Mouse (Mus musculus) CH12.LX (cell line): ENCODE data around the gene Rbp4.

Experiments
- BHLHE40 ChIP-seq: IDR thresholded peaks from 2 replicates; pipeline ENCODE4 v1.6.1; 2011; ENCODE audit warnings: mild to moderate bottlenecking, low read depth, low read length, improper control_type of control experiment
- CTCF ChIP-seq, 2 experiments: IDR thresholded peaks in 1 of 2; conservative IDR thresholded peaks in 1 of 2; 2 replicates each; pipeline ENCODE4 v1.5.1; 2011 to 2012; ENCODE audit warnings: low read depth in 2 of 2, low read length in 2 of 2, improper control_type of control experiment in 1 of 2, inconsistent platforms in 1 of 2, mild to moderate bottlenecking in 1 of 2, moderate library complexity in 1 of 2
- EP300 ChIP-seq: IDR thresholded peaks from 2 replicates; pipeline ENCODE4 v1.6.1; 2011; ENCODE audit warnings: low read length, improper control_type of control experiment
- JUN ChIP-seq: IDR thresholded peaks from 2 replicates; pipeline ENCODE4 v1.6.1; 2011; ENCODE audit warnings: low read depth, mild to moderate bottlenecking, low read length, improper control_type of control experiment, moderate library complexity; ENCODE audit not compliant: insufficient read depth
- KAT2A ChIP-seq: IDR thresholded peaks from 2 replicates; pipeline ENCODE4 v1.6.1; 2012; ENCODE audit warnings: low read length, improper control_type of control experiment, inconsistent platforms; ENCODE audit not compliant: insufficient replicate concordance
- MEF2A ChIP-seq: IDR thresholded peaks from 2 replicates; pipeline ENCODE4 v1.6.1; 2014; ENCODE audit warnings: low read depth, mild to moderate bottlenecking, inconsistent platforms, low read length, improper control_type of control experiment, borderline replicate concordance
- POLR2A ChIP-seq: IDR thresholded peaks from 2 replicates; pipeline ENCODE4 v1.6.1; 2011; ENCODE audit warnings: low read depth, mild to moderate bottlenecking, improper control_type of control experiment, low read length
- POLR2AphosphoS2 ChIP-seq: IDR thresholded peaks from 2 replicates; pipeline ENCODE4 v1.6.1; 2011; ENCODE audit warnings: low read depth, low read length, improper control_type of control experiment
- ZC3H11A ChIP-seq: IDR thresholded peaks from 2 replicates; pipeline ENCODE4 v1.6.1; 2012; ENCODE audit warnings: low read depth, mild to moderate bottlenecking, inconsistent platforms, low read length, improper control_type of control experiment

DNA sequence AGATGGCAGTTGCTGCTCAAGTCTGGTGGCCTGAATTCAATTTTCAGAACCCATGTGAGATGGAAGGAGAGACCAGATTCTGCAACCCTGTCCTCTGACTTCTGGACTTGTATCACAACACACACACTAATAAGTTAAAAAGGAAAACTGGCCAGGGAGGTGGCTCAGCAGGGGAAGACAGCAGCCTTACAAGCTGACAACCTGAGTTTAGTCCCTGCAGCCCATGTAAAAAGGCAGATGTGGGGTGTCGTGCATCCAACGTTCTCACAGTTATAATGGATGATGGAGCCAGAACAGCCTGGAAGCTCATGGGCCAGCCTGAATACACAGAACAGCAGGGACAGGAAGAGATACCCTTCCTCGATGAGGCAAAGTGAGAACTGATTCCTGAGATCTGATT, 43.7 kb downstream of the Rbp4 start:
- TF ChIP-seq POLR2A (no peak), CTCF (conservative IDR thresholded peaks at IDR 0.05 in 1 of 2, IDR thresholded peaks at IDR 0.05 in 1 of 2; ENCODE audit: low read depth in 2 of 2, low read length in 2 of 2) (no peak), EP300 (no peak), BHLHE40 (no peak), JUN (no peak), MEF2A (no peak), ZC3H11A (no peak), POLR2AphosphoS2 (no peak), KAT2A (no peak)
